Mouse (Mus musculus): ENCODE measurements at regions not wholly inside any gene's neighbourhood (a gene's known extent, or its start where the extent isn't known, plus 50 kb on each side); places are given as distances from the start of the nearest gene placed in this dataset.

- TF ChIP-seq CTCF (IDR thresholded peaks at IDR 0.05; ENCODE audit: low read depth) (no peak), EP300 (IDR thresholded peaks at IDR 0.05; ENCODE audit: low read depth) (no peak)
These were observed 476.5 kb upstream of the Zmiz1 start for GRCm38 (mm10) chr14:24982489-24982888.
